Mouse (Mus musculus) urinary bladder, postnatal 25 days (tissue): Measurements from ENCODE around the gene Csrp1.

Source experiments
- DNase-seq: peaks from one replicate; pipeline ENCODE4 v3.0.0; 2022; ENCODE audit warnings: low spot score

Gene Csrp1

DNA sequence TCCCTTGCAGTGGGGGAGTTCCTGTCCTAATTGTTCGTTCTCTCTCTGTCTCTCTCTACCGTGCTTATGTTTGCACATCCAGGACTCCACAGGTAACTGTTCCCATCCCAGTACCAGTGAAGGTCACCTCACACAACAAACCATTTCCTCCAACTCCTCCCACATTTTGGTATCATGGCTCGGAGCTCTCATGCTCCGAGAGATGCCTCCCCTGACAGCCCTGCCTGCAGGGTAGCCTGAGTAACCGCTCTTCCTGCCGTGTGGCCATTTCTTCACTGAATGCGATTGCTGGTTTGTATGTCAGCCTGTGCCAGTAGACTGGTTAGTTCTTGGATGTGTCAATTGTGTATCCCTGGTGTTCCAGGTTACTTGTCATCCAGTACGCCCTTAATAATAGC, 51.7 kb downstream of the Csrp1 start:
- DNase-seq: no peak

DNA sequence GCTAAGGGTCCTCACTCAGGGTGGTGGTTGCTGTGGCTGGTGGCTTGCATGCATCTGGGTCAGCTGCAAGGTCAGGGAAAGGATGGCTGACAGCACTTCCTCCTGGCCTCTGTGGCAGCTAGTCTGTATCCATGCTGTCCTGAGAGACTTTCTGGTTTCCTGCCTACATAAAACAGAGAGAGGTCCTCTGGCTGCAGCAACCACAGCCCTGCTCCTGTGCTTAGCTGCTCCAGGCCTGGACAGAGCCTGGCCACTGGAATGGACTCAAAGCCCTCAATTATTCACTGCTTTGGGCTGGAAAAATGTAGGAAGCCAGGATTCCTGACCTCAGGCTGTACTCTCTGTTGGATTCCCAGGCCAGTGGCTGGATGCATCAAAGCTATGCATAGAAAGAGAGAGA, 56.7 kb downstream of the Csrp1 start:
- no peak for DNase-seq

DNA sequence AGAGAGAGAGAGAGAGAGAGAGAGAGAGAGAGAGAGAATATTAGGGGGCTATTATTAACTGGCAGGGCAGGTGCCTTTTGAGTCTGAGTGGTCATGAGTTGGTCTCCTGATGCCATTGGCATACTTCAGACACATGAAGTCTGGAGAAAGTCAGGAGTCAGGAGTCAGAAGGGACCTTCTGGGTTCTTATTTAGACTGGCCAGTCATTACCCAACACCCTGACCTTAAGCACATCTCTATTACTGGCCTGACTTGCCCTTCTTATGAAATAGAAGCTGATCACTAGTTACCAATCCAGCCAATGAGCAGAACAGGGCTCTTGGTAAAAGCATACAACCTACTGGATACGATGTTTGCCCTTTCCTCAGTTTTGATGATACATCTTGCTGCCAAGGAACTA, 57.2 kb downstream of the Csrp1 start:
- DNase-seq: no peak

DNA sequence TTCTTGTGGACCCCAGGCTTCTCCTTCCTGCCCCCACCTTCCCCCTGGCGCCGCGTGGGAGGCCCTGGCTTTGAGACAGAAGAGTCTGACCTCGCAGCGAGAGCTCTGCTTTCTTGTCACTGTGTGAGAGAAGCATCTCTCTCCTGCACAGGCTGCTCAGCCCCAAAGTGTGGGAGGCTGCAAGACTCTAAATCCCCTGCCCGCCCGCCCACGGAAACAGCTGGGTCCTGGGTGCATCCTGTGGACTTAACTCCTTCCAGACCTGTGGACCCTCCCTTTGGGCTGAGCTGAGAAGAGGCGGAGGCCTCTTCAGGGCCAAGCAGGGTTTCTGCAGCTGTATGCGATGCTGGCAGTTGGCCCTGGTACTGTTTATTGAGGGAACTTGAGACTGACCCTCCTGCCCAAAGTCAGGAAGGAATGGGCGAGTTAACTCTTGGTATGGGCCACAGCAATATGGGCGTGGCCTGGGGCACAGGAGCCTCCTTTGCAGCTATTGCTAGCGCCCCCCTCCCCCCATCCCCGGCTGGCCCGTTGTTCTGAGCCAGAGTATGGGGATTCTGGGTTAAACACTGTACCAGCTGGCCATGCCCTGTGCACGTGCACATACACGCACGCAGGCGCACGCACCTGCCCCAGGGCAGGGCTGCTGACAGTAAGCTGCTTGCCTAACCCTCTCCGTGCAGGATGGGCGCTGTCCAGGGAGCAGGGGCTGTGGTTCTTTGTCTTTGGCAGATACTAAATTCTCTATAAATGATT, 59.1 kb downstream of the Csrp1 start, which contains the start of gene Tnni1:
Gene Tnni1, plus strand, starts transcription at position 655 of the 756 bp plus-strand sequence.
- DNase-seq: no peak

DNA sequence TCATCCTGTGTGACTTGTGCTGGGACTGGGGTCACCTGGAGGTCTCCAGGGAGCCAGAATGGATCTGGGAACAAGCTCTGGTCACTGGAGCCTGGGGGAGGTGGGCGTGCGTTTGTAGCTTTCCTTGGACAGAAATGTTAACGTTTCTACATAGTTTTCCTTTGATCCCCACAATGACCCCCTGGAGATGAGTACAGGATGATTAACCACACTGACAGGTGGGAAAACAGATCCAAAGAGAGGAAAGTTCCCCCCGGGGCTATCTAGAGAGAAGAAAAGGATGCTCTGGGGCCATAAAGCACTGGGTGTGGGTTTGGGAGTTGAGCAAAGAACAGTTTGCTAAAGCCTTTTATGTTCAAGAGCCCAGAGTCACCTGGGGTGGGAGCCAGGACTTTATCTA, 60.8 kb downstream of the Csrp1 start:
- no peak for DNase-seq

DNA sequence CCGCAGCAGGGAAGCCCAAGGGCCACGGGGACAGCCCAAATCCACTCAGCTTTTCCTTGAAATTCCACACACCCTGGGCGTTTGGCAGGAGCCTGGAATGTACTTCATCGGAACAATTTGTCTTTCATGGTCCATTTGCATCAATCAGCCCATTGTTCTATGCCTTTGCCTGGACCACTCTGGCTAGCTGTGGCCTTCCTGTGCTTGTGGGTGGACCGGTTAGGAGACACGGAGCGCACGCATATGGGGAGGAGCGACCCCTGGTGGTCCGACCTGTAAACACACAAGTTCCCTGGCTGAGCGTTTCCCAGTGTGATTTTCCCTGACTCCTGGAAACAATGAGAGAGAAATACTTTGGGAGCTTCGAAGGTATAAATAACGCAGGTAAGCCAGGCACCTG, 61.4 kb downstream of the Csrp1 start:
- DNase-seq: peak; percentile 74

DNA sequence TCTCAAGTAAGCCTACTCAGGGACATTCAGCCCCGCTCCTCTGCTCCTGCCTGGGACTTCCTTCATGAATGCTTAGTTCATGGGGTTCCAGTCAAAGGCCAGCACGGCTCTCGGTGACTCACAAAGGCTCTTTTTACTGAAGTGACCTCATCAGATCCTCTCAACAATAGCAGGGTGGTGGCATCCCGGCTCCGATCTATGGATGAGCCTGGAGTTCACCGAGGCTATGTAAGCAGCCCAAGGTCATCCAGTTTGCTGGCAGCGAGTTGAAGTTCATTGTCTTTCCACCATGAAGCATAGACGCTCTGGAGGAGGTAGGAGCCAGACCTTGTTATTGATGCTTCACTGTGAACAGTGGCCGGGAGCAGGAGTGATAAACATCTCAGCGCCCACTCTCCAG, 63.0 kb downstream of the Csrp1 start:
- DNase-seq: no peak

DNA sequence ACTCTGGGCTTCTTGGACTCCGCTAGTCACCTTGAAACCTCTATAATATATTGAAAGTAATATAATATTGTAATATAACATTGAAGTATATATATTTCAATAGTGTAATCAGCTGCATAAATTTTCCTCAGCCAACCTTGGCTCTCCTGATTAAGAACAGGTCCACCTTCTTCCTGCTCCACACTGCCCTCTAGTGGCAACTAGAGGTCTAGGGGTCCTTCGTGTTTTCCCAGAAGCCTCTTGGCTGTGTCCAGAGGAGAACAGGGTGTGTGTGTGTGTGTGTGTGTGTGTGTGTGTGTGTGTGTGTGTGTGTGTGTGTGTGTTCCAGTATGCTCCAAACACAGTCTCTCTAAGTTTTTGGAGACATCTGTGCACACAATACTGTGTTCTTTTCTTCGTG, 67.9 kb downstream of the Csrp1 start:
- DNase-seq: peak; percentile 82

DNA sequence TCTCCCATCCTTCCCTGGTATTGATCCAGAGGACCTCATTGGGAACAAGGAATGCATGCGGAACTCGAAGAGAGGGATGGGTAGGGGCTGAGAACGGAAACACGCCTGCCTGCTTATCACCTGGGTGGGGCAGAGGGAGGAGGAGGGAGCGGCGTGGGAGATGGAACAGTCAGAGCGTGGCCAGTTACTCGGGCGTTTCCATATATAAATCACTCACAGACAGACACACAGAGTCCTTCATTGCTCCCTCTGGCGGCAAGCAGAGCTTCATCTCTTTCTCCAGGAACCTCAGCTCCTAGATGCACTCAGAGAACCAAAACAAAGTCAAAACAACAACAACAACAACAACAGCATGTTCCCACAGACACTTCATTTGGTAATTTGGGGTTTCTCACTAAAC, 68.8 kb downstream of the Csrp1 start:
- peak; percentile 62 for DNase-seq

DNA sequence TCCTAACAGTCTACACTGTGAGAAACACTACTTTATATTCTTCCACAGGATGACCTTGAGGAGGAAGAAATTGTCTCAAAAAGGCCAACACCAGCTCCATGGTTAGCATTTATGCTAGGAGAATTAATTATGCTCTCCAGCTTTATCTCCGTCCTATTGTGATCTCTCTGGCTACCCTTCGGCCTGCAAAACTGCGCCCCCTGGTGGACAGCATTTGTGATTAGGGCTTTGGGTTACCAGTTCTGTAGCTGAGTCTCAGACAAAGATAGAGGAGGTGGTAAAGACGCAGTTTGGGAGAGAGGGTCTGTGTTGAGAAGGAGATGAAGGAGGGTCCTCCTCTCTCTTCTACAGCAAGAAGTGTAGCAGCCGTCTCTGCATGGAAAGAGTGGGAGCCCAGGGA, 70.0 kb downstream of the Csrp1 start:
- DNase-seq: peak; percentile 80

DNA sequence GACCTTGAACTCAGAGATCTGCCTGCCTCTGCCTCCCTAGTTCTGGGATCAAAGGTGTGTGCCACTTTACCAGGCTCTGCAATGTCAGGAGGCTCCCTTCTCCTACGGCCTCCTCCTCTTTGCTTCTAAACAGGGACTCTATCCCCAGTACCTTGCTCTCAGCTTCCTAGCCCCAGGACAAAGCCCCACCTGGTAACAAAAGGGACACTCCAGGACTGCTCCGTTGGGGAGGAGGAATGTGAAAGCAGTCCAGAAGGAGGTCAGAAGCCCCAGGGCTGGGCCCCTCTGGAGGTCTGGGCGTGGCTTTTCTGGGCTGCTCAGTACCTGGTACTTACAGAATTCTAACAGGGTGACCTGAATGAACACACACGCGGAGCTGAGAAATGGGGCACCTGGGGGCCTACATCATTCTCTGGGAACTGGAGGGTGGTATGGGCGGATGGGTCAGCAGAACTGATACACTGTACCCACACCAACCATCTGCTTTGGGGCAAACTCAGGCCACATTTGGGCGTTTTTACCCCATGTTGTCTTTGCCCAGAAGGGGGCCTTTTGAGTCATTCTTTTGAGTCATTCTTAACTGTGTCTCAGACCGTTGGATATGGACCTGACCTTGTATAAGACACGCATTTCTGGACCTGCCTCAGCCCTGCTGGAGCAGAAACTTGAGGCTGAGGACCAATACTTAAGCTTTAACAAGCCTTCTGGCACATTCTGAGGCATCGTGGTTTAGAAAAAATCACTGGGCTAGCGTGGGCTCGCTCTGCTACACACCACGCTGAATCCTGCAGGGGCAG, 72.5 kb downstream of the Csrp1 start:
- no peak for DNase-seq

DNA sequence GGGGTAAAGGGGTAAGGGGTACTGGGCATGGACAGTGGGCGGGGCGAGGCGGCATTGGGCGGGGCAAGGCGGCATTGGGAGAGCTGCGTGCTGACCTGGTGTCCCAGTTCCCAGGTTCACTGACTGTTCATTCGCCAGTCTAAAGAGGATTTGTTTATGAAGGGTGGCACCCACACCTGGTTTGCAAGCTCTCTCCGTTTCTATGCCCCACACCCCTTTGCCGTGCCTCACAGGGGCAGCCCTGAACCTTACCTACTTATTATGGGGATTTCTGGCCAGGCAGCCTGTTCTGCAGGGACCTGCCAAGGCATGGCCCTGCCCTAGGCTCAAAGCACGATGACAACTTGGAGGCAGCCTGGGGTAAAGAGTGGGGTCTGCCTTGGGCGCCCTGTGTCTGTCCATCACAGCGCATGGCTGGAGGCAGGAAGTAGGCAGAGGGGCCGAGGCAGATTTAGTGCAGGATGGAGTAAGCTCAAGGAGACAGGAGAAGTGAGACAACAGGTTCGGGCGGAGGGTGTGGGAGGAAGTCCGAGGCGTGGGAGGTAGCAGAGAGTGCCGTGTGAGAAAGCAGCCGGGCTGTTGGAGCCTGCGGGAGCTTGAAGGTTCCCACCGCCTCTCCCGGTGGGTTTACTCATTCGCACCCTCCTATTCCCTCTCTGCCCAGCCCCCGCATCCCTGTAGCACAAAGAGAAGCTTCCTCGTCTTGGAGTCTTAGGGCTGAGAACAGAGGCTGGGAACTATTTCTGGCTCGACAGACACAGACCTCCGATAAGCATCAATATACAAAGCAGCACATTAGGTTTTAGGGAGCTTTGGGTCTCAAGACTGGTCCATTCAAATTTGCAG, 73.7 kb downstream of the Csrp1 start:
- DNase-seq: peak; percentile 60

DNA sequence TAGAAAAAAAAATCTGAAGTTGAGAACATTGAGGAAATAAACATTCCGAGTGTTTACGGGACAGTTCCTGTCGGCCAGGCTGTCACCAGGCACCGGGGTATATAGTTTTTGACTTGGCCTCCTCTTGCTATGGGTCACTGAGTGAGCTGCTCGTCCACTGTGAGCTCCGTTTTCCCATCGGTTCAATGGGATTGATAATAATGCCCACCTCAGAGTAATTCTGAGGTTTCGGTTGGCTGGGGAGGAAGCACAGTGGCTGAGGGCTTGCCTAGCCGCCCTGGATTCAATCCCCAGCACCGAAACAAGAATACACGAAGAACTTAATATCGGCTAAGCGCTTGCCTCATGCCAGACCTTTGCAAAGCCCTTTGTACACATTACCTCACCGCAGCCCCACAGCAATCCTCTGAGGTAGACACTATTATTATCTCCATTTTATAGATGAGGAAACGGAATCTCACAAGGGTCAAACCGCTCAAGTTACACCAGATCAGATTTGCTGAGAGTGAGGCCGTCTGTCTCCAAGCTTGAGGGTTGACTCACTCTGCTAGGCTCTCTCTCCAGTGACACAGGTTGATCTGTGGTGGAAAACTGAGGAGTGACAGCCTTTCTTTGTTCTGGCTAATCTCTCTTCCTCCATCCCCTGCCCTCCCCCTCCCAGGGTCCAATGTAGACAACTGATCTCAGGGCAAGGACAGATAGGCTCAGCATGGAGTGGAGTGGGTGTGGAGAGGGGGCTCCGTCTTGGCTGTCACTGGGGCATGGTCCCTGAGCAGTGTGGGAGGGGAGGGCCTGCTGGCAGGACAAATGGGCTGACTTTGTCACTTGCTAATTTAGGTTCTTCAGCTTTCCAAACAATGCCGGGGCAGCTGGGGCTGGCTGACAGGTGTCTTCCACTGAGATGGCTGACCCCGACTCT, 74.6 kb downstream of the Csrp1 start:
- DNase-seq: no peak

DNA sequence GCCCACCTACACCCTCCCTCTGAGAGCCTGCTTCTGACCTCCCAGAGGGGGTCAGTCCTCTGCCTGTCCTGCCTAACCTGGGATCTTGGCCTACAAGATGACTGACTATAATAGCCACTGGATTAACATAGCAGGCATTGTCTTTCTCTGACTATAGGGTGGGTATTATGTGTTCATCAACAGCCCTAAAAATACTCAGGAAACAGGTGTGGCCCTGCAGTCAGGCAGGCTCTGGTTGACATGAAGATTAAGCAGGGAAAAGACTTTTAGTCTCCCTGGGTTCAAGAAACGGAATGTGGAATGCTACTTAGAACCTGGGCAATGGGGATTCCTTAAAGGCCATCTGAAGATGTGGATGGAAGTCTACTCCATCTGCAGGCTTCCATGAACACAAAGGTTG, 78.6 kb downstream of the Csrp1 start:
- DNase-seq: no peak

DNA sequence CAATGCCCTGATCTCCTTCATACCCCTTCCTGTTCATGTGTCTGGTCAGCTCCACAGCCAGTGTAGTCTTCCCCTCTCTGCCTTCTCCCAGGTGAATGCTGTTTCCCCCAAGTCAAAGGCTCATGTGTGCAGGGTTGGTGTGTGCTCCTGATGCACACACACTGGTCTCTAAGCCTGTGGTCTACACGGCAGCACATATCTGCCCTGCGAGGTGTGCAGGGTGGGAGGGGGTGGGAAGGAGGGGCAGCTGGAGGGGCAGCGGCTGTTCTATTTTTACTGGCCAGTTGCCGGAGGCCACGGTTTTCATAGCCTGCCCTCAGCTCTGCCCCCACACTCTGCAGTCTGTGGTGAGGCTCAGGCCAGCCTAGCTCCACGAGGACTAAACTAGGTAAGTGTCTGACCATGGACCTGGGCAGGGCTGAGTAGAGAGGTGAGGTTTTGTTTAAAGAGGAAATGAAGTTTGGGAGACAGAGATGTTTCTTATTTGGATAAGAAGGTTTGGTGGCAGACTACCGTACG, 79.3 kb downstream of the Csrp1 start:
- no peak for DNase-seq

DNA sequence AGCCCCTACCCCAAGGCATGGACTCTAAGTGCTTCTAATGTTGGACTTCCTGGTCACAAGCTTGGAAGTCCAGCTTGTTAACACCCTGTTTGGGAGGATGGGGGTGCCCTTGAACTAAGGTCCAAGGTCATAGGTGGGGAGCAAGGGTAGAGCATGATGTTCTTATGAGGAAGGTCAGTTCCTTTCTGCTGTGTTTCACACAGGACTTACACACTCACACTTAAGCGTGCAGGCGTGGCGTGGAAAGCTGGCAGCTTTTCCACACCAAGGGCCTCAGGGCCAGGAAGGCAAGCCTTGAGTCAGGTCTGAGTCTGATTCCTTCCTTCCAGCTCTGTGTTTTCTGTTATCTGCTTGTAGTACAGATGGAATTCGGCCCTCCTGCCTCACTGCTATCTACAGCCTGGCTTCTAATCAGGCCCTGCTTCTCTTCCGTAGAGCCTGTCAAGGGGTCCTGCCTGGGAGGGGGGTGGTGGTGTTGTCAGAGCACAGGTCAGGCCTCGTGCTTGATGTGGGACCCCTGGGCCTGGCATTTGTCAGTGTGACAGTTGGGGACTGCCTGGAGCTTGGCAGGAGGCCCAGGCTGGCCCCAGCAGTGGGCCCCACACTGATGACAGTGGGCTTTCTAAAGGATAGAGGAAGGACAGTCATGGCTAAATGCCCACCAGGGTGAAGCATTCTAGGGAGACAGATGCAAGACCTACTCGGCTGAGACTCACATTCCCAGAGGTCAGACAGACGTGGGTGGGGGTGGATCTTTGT, 80.5 kb downstream of the Csrp1 start:
- no peak for DNase-seq
